Mouse (Mus musculus): Measurements from ENCODE around the gene Taf13. TPM values are rescaled to one million over a fixed set of nuclear protein-coding genes. Genes with fewer than 3 reads are reported as not detected.

Taf13 gene
- total RNA-seq, 2 experiments from 2014 or later = 16.8 TPM

- ATAC-seq (replicated peaks; ENCODE audit: low FRiP score, low TSS enrichment, poor library complexity, severe bottlenecking) = no peak
Measured at GRCm38 (mm10) chr3:108570813-108571212, 685 bp upstream of the Taf13 start.

- ATAC-seq (replicated peaks; ENCODE audit: low FRiP score, low TSS enrichment, poor library complexity, severe bottlenecking) = no peak
Measured at GRCm38 (mm10) chr3:108572309-108573010, 962 bp downstream of the Taf13 start.

GRCm38 (mm10) chr3:108574018-108574417, 2.5 kb downstream of the Taf13 start:
- no peak for ATAC-seq (replicated peaks; ENCODE audit: low FRiP score, low TSS enrichment, poor library complexity, severe bottlenecking)

GRCm38 (mm10) chr3:108584580-108584979, 13.1 kb downstream of the Taf13 start:
- peak; percentile 60; the same call in 1 of the 2 replicates for ATAC-seq (replicated peaks; ENCODE audit: low FRiP score, low TSS enrichment, poor library complexity, severe bottlenecking)

GRCm38 (mm10) chr3:108588446-108588845, 16.9 kb downstream of the Taf13 start:
- no peak for ATAC-seq (replicated peaks; ENCODE audit: low FRiP score, low TSS enrichment, poor library complexity, severe bottlenecking)

- peak; percentile 99 for ATAC-seq (replicated peaks; ENCODE audit: low FRiP score, low TSS enrichment, poor library complexity, severe bottlenecking)
Measured at GRCm38 (mm10) chr3:108590786-108591529, 19.5 kb downstream of the Taf13 start, which contains the start of gene Wdr47. Gene Wdr47 (plus strand): TSS chr3:108591279.

- peak; percentile 37 for ATAC-seq (replicated peaks; ENCODE audit: low FRiP score, low TSS enrichment, poor library complexity, severe bottlenecking)
Measured at GRCm38 (mm10) chr3:108591530-108592522, 20.3 kb downstream of the Taf13 start.

GRCm38 (mm10) chr3:108608906-108609305, 37.4 kb downstream of the Taf13 start:
- no peak for ATAC-seq (replicated peaks; ENCODE audit: low FRiP score, low TSS enrichment, poor library complexity, severe bottlenecking)

Other genes with a start within 250 kb of the Taf13 start
- not detected in 2 replicates for gene Mybphl, start 206.8 kb upstream of the Taf13 start, total RNA-seq (2014; fragmentation: Nextera tagmentation)
- not detected in 2 replicates for gene Mybphl, start 206.8 kb upstream of the Taf13 start, total RNA-seq (2017)
- 34.4 and 34.9 TPM in 2 replicates for gene Psrc1, start 187.9 kb upstream of the Taf13 start, total RNA-seq (2014; fragmentation: Nextera tagmentation)
- gene Psrc1, start 187.9 kb upstream of the Taf13 start, total RNA-seq (2017) = 13.6 and 24.9 TPM in 2 replicates
- gene Celsr2, start 156.1 kb upstream of the Taf13 start, total RNA-seq (2014; fragmentation: Nextera tagmentation) = 1.8 and 6.5 TPM in 2 replicates
- gene Celsr2, start 156.1 kb upstream of the Taf13 start, total RNA-seq (2017) = 0.42 and 2.3 TPM in 2 replicates
- gene Sars, start 126.5 kb upstream of the Taf13 start, total RNA-seq (2014; fragmentation: Nextera tagmentation) = 58.8 and 69.7 TPM in 2 replicates
- 456 and 521 TPM in 2 replicates for gene Sars, start 126.5 kb upstream of the Taf13 start, total RNA-seq (2017)
- gene 1700013F07Rik, start 37.5 kb upstream of the Taf13 start, total RNA-seq (2014; fragmentation: Nextera tagmentation) = not detected in 2 replicates
- not detected in 2 replicates for gene 1700013F07Rik, start 37.5 kb upstream of the Taf13 start, total RNA-seq (2017)
- gene 5330417C22Rik, start 35.2 kb upstream of the Taf13 start, total RNA-seq (2014; fragmentation: Nextera tagmentation) = 0.49 TPM in 1 of 2 replicates, not detected in the other
- 5.0 TPM in 1 of 2 replicates, not detected in the other for gene 5330417C22Rik, start 35.2 kb upstream of the Taf13 start, total RNA-seq (2017)
- gene Tmem167b, start 9.2 kb upstream of the Taf13 start, total RNA-seq (2014; fragmentation: Nextera tagmentation) = 8.1 and 15.6 TPM in 2 replicates
- gene Tmem167b, start 9.2 kb upstream of the Taf13 start, total RNA-seq (2017) = 29.1 and 36.7 TPM in 2 replicates
- 3.9 and 7.8 TPM in 2 replicates for gene Wdr47, start 19.6 kb downstream of the Taf13 start, total RNA-seq (2014; fragmentation: Nextera tagmentation)
- 5.4 and 19.6 TPM in 2 replicates for gene Wdr47, start 19.6 kb downstream of the Taf13 start, total RNA-seq (2017)
- 24.2 and 34.0 TPM in 2 replicates for gene Clcc1, start 82.2 kb downstream of the Taf13 start, total RNA-seq (2014; fragmentation: Nextera tagmentation)
- 82.8 and 91.3 TPM in 2 replicates for gene Clcc1, start 82.2 kb downstream of the Taf13 start, total RNA-seq (2017)
- gene Gpsm2, start 150.6 kb downstream of the Taf13 start, total RNA-seq (2014; fragmentation: Nextera tagmentation) = 35.5 and 68.2 TPM in 2 replicates
- gene Gpsm2, start 150.6 kb downstream of the Taf13 start, total RNA-seq (2017) = 31.2 and 56.2 TPM in 2 replicates
- 1.3 and 2.0 TPM in 2 replicates for gene Aknad1, start 168.0 kb downstream of the Taf13 start, total RNA-seq (2014; fragmentation: Nextera tagmentation)
- 1.0 TPM in 1 of 2 replicates, not detected in the other for gene Aknad1, start 168.0 kb downstream of the Taf13 start, total RNA-seq (2017)

Measured in megakaryocyte-erythroid progenitor cell, adult 5-6 weeks (primary cell).